Mouse (Mus musculus): ENCODE data around the gene Olfr1491. TPM values are rescaled to one million over a fixed set of nuclear protein-coding genes. Genes with fewer than 3 reads are reported as not detected.

Olfr1491 gene
- not detected for total RNA-seq (2021)
- long read RNA-seq, experiment 1 = 0 reads
- long read RNA-seq, experiment 2 = 0 reads

DNA sequence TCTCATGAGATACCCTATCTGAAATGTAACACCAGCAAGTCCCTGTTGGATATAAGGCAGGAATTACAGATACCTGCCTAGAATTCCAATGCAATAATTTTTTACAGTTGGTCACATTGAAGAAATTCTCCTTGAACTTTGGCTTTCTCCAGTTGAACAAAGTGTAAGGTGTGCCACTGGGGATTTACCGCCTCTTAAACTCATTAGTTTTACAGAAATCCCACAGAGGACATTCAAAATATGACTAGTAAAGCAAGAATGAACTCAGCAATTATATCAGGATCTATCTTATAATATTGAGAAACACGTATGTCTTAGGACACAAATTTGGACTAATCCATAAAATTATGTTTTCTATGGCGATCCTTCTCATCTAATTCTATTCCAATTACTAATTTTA is at the start of gene Olfr1491:
Gene Olfr1491 (plus strand): TSS at position 301 of the 400 bp plus-strand sequence.
- intact Hi-C loops (cut with DNase I) = no loop called here
- no peak for DNase-seq (ENCODE audit: extremely low spot score in 1 of 2, low spot score in 2 of 2)
- TF ChIP-seq CTCF (IDR thresholded peaks at IDR 0.05) = no peak
- Histone ChIP-seq H3K4me3 (no peak within 1 kb of the TSS), H3K27ac (no peak within 1 kb of the TSS)

DNA sequence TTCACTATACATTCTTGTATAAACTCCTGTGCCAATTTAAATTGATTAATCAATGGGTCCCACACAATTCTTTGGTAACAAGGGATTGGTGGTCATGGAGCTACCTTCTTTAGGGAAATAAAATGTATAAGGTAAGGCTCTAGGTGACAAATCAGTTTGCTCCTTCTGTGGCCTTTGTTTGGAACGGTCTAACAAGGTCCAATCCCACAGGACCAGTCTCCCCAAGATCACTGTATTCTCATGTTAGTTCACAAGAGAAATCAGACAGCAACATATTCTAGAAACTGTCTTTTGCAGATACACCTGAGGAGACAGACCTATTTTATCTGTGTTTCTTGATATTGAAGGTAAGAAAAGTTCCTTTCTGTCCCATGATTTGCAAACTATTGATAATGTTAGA is 46.3 kb upstream of the Olfr1491 start, which contains the start of gene Olfr1490:
Gene Olfr1490 (plus strand): TSS at position 301 of the 400 bp plus-strand sequence.
- intact Hi-C loops (cut with DNase I) = no loop called here
- no peak for TF ChIP-seq CTCF (IDR thresholded peaks at IDR 0.05)

DNA sequence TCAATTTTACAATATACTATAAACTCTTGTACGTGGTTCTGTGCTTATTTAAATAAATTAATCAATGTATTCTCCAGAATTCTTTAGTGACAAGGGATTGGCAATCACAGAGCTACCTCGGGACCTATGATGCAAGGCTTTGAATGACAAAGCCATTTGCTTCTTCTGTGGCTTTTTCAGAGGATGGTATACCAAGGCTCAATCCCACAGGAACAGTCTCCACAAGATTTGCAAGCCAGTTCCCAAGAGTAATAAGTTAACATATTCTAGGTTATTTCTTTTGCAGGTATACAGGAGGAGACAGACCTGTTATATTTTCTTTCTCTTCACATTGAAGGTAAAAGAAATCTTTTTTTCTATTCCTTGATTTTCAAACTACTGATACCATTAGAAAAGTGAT is 25.9 kb downstream of the Olfr1491 start, which contains the start of gene Olfr1493-ps1:
Gene Olfr1493-ps1 (plus strand): TSS at position 301 of the 400 bp plus-strand sequence.
- no peak for TF ChIP-seq CTCF (IDR thresholded peaks at IDR 0.05)
- no peak for DNase-seq (ENCODE audit: extremely low spot score in 1 of 2, low spot score in 2 of 2)
- Histone ChIP-seq H3K4me3 (no peak within 1 kb of the TSS), H3K27ac (no peak within 1 kb of the TSS)
- intact Hi-C loops (cut with DNase I) = no loop called here

More for the DNA sequence above, 46.3 kb upstream of the Olfr1491 start, which contains the start of gene Olfr1490:
- DNase-seq (ENCODE audit: extremely low spot score in 1 of 2, low spot score in 2 of 2) = no peak
- Histone ChIP-seq H3K27ac (no peak within 1 kb of the TSS), H3K4me3 (no peak within 1 kb of the TSS)

DNA sequence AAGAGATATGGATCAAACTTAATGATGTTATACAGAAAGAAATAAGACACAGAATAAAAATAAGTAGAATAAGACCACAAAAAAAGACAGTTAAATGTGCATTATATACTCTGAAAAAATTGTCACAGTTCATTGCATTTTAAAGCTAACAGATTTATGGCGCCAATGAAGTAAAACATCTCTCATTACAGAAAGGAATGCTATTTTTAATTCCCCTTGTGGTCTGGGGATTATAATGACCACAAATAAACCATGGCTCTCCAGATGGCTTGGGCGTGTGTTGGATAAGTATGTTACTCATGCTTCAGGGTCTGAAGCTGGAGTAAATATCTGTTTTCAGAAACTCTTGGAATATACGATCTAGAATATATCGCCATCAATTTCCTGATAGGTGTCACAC is 42.4 kb downstream of the Olfr1491 start, which contains the start of gene Olfr1494:
Gene Olfr1494 (plus strand): TSS at position 301 of the 400 bp plus-strand sequence.
- Histone ChIP-seq H3K27ac (no peak within 1 kb of the TSS), H3K4me3 (no peak within 1 kb of the TSS)
- DNase-seq (ENCODE audit: extremely low spot score in 1 of 2, low spot score in 2 of 2) = no peak
- intact Hi-C loops (cut with DNase I) = no loop called here
- no peak for TF ChIP-seq CTCF (IDR thresholded peaks at IDR 0.05)

DNA sequence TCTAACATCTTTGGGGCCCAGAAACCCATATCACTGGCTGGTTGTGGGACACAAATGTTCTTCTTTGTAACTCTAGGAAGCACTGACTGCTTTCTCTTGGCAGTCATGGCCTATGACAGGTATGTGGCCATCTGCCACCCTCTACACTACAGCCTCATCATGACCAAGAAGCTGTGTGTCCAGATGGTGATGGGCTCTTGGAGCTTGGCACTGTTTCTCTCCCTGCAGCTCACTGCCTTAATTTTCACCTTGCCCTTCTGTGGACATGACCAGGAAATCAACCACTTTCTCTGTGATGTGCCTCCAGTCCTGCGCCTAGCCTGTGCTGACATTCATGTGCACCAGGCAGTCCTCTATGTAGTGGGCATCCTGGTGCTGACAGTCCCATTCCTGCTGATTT is 52.3 kb downstream of the Olfr1491 start:
- Histone ChIP-seq H3K27ac (no peak overlapping the region), H3K4me3 (no peak overlapping the region)
- intact Hi-C loops (cut with DNase I) = no loop called here
- TF ChIP-seq CTCF (IDR thresholded peaks at IDR 0.05) = no peak
- DNase-seq (ENCODE audit: extremely low spot score in 1 of 2, low spot score in 2 of 2) = no peak

Other genes starting within 250 kb of the Olfr1491 start
- not detected for gene Olfr1472, start 241.2 kb upstream of the Olfr1491 start, total RNA-seq (2021)
- gene Olfr1474, start 227.7 kb upstream of the Olfr1491 start, total RNA-seq (2021) = not detected
- gene Olfr1475, start 217.1 kb upstream of the Olfr1491 start, total RNA-seq (2021) = not detected
- not detected for gene Olfr1477, start 196.7 kb upstream of the Olfr1491 start, total RNA-seq (2021)
- gene Olfr1480, start 169.4 kb upstream of the Olfr1491 start, total RNA-seq (2021) = not detected
- not detected for gene Olfr1484, start 113.8 kb upstream of the Olfr1491 start, total RNA-seq (2021)
- gene Olfr1487, start 79.9 kb upstream of the Olfr1491 start, total RNA-seq (2021) = not detected
- not detected for gene Olfr1489, start 65.6 kb upstream of the Olfr1491 start, total RNA-seq (2021)
- gene Olfr1490, start 46.2 kb upstream of the Olfr1491 start, total RNA-seq (2021) = not detected
- not detected for gene Olfr1493-ps1, start 26.0 kb downstream of the Olfr1491 start, total RNA-seq (2021)
- gene Olfr1494, start 42.5 kb downstream of the Olfr1491 start, total RNA-seq (2021) = not detected
- not detected for gene Olfr1495, start 67.3 kb downstream of the Olfr1491 start, total RNA-seq (2021)
- gene Olfr1496, start 80.6 kb downstream of the Olfr1491 start, total RNA-seq (2021) = not detected
- gene Olfr1497, start 100.9 kb downstream of the Olfr1491 start, total RNA-seq (2021) = not detected
- not detected for gene Olfr1499, start 122.2 kb downstream of the Olfr1491 start, total RNA-seq (2021)
- gene Olfr1500, start 133.2 kb downstream of the Olfr1491 start, total RNA-seq (2021) = not detected
- not detected for gene Olfr1501, start 153.4 kb downstream of the Olfr1491 start, total RNA-seq (2021)
- not detected for gene Olfr1502, start 164.5 kb downstream of the Olfr1491 start, total RNA-seq (2021)
- not detected for gene Olfr1504, start 200.7 kb downstream of the Olfr1491 start, total RNA-seq (2021)
- not detected for gene Olfr1505, start 216.3 kb downstream of the Olfr1491 start, total RNA-seq (2021)

Measured in left cerebral cortex, adult 2 months (tissue).